Mouse (Mus musculus): ENCODE results near the gene Nrd1.

Nrd1 gene

DNA sequence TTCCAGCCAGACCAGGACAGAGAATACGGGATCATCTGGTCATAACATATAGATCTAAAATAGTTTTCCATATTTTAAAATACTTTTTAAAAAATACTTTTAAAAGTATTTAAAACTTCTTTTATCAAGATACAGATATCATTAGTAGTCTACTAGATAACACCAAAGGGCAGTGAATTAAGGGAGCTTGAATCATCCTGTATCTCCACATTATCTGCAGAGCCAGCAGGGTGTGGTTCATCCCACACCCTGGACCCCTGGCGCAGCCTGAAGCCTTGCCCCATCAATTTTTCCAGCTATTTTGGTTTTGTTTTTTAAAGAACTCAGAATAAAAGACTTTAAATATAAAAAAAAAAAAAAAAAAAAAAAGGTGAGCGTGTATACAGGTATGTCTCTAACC is 98.4 kb downstream of the Nrd1 start:
- DNase-seq (ENCODE audit: low spot score): no peak

DNA sequence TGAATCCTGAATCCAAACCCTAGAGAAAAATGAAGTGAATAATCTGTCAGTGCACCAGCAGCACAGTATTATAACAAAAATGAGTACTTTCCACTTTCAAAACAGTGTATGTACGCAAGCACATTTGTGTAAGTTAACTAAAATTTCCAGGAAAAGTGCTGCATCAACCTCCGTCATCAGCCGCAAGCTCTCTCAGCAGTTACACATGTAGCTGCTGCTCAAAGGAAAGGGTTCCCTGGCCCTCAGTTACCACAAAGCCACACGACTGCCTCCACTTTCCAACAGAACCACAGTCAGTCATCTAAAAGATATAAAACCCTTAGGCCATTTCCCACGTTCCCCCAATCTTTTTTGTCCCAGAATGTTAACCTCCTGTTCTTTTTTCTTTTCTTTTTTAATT is 102.1 kb downstream of the Nrd1 start:
- no peak for DNase-seq (ENCODE audit: low spot score)

DNA sequence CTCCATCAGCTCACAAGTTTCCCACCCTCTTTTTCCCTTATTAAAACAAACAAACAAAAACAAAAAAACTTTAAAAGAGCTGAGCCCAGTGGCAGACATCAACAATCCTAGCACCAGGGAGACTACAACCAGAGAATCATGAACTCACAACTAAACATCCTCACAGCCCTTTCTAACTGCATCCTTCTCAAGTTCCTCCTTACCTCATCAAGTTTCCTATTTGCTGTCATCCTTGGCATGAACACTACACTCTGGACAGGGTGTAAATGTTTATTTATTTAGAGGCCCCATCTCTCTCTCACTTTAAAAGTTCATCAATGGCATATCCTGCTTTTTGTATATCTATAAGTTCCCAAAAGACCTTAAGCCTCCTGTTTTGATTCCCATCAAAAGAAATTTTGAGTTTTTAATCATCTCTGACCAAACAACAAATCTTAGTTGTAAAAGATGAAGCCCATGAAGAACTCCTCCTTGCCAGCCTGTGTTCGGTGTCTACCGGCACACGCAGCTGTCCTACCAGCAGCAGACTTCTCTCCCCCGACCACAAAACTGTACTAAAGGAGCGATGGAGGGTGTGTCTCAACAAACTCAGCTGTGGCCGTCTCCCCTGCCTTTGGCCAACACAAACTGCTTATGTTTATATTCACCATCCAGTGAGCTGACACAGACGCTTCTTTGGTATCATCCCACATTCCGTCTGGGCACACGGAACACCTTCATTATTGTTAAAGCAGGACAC is 102.9 kb downstream of the Nrd1 start:
- DNase-seq (ENCODE audit: low spot score): no peak

DNA sequence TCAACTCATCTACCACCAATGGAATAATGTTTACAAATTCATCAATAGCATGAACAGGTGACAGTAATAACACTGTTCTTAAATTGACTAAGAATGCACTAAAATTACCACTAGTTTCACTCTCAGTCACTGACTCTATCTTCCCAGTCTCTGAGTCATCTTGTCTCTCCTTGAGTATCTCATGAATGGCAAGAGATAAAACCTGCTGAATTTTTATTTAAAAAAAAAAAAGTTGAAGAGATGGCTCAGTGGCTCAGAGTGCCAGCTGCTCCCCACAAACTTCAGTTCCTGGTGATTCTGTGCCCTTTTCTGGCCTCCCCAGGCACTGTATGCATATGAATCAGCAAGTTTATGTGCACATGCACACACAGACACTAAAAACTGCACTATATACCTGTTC is 104.8 kb downstream of the Nrd1 start:
- DNase-seq (ENCODE audit: low spot score): no peak

DNA sequence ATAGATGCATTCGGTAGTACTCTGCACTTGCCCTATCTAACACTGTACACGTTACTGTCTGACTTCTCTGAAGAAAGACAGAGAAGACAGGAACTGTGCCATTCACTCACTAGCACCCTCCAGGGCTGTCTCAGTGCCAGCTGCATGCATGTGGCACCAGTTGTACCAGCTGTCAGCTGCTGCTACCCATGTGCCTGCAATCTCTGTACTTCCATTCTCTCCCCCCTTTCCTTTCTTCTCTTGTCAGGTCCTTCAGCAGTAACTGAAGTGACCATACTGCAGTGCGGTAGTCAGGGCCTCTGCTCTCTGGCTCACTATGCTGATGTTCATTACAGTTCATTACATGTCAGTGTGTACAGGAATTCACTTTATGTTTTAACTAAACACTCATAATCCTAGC is 105.6 kb downstream of the Nrd1 start:
- no peak for DNase-seq (ENCODE audit: low spot score)

DNA sequence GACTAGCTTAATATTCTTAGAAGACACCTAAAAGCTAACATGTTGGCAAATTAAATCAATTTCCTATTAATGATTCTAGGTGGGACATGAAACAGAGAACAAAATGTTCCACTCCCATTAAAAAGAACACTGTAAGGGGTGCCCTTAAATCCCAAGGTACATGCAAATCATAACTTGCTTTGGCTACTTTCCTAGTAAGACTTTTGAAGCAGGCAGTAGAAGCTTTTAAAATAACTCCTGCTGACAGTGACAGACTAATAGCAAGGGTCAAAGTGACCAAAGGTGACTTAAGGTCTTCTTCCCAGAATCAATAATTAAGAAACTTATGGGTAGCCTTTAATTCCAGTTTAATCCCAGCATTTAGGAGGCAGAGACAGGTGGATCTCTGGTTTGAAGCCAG is 106.1 kb downstream of the Nrd1 start:
- no peak for DNase-seq (ENCODE audit: low spot score)

DNA sequence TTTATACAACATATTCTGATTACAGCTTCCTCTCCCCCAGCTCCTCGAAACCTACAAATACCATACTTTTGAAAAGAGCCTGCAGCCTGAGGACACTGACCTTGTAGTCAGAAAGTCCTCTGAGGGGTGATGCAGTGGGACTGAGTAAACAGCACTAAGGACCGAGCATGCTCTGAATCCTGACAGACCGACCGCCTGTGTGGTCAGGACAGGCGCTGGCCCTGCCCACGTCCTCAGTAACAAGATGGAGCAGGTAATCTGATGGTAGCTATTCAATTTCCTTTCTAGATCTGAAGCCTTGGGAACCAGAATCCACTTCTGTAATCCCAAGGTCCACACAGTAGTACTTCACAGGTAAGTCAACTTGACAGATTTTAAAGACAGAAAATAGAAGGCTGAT is 108.6 kb downstream of the Nrd1 start:
- no peak for DNase-seq (ENCODE audit: low spot score)

DNA sequence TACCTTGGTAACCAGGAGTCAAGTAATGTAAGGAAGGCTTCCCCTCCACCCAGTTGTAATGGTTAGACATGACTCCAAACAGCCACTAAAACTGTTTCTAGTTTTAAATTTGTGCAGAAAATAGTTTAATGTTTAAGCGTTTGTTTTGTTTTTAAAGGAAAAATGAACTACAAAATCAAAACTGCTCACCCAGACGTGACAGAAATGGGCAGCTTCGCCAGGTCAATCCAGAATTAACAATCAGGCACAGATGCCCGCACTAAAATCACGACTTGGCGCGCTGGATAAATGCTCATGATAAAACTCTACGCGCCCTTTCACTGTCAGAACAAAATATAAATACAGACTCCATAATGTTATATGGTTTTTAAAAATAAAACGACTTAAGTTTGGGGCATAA is 109.2 kb downstream of the Nrd1 start:
- DNase-seq (ENCODE audit: low spot score): no peak

DNA sequence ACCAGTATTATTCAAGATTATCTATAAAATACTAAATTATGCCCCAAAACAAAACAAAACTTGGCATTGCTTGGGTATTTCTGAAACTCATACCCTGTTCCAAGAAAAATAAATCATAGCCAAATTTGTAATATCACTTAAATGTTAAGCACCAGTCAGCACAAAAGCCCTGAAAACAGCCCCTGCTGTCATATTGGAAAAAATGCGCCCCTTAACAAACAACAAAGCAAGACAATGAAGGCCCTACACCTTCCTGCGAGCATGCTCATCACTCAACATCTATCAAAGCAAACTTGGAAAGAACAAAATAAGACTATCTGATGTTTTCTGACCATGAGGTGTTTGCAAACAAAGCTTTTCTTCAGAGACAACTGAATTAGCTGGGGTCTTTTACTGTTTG is 110.5 kb downstream of the Nrd1 start:
- no peak for DNase-seq (ENCODE audit: low spot score)

All from layer of hippocampus, adult 11-12 months (tissue).